Mouse (Mus musculus): ENCODE data around the gene Sipa1l1.

The Sipa1l1 gene

DNA sequence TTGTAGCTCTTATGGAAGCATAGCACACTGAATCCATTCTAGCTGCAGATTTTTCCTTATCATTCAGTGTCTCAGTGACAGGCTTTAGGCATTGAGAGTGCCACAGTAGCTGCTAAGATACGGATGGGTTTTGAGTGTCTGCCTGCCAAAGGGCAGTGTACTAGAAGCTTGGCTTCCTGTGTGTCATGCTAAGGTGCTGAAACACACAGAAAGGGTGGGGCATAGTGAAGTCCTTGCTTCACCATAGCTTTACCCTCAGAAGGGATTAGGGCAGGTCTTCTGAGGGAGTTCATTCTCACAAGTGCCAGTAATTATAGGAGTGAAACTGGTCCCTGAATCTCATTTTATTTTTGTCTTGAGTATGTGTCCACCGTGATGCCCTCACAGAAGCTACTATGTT lies 82.2 kb downstream of the Sipa1l1 start:
- no peak for DNase-seq

DNA sequence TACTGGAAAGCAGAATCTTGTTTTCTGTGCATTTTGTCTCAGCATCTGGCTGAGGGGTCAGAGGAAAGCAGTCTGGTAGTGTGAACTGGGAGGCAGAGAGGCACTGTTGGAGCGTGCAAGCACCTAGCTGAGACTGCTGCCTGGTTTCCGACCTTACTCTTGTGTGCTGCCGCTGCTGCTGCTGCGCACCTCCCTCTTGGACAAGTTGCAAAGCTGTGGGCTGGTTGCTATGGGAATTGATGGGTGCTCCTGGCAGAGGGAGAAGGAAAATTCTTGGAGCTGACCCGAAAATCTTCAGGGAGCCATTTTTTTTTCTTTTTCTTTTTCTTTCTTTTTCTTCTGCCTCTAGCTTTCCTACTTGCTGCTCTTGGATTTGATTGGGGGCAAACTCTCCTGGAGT lies 85.0 kb downstream of the Sipa1l1 start:
- no peak for DNase-seq

DNA sequence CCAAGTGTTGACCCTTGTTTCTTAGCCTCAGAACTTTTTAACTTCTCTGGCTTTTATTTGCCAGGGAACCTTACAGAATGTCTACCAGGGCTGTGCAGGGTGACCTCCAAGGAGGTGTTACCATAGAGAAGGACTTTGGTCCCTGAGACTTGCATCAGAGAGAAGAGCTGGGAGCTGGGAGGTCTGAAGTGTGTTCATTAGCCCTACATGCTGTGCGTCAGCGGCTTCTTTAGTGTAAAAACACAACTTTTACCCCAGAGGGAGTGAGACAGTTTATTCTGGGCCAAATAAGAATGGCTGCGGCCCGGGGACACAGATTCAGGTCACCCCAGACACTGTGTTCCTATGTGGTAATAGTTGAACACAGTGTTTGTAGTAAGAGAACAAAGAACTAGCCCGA lies 86.9 kb downstream of the Sipa1l1 start:
- no peak for DNase-seq

DNA sequence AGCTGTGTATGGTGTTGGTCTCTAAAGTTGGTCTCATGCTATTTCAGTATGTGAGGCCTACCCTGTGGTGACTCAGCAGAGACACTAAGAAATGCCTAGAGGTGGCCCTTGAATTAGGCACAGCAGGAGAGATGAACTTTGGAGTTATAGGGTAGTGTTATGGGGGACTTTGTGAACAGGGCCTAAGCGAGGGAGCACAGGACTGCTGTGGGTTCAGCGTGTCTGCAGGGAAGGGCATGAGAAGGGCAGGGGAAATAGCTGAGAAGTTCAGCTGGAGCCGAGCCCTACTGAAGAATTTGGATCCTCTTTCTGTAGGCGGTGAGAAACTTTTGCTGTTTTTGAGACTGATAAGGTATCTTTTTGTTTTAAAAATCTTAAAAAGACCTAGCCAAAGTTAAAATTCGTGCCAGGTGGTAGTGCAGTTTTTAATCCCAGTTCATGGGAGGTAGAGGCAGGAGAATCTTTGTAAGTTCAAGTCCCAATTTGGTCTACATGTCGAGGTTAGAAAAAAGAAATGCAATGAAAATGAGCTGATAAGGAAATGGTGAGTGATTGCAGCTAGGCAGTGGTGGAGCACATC lies 87.9 kb downstream of the Sipa1l1 start:
- no peak for DNase-seq

GRCm38 (mm10) chr12:82257994-82258785 lies 89.1 kb downstream of the Sipa1l1 start:
- DNase-seq, result no peak

- DNase-seq, result no peak
Measured at GRCm38 (mm10) chr12:82263443-82263842, 94.3 kb downstream of the Sipa1l1 start.

GRCm38 (mm10) chr12:82264083-82264851 lies 95.1 kb downstream of the Sipa1l1 start:
- DNase-seq, result no peak

DNA sequence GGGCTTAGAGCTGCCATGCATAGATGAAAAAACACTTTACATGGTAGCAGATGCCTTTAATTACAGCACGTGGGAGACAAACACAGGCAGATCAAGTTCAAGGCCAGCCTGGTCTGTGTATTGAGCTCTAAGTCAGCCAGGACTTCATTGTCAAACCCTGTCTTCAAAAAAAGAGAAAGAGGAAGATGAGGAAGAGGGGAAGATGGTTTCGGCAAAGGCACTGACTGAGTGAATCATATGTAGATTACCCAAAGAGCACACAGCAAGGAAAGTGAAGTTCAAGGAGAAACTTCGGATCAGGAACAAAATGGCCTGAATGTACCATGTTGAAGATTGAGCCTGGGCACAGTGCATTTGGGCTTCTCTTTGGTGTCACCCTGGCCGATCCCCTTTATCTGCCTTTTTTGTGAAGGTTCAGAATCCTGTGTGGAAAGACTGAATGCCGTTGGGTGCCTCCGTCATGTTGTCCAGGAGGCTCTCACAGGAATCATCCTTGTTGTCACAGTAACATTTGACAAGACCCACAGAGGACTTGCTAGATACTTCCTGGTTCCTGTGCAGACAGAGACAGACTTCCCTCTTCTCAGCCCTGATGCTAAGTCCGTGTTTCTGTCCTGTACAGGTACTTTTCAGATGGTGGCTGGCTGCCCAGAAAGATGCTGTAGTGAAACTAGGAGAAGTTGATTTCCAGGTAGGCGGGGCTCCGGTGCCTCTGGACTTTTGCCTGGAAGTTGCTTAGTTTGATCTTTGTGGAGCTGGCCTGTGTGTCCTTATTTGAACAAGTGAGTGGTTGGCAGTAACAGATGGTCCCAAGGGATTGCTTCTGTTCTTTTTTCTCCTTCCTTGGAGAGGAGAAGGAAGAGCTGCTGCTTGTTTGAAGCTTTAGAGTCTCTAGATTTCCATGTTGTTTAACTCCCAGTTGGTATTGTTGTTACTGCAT lies 96.5 kb downstream of the Sipa1l1 start:
- no peak for DNase-seq

DNA sequence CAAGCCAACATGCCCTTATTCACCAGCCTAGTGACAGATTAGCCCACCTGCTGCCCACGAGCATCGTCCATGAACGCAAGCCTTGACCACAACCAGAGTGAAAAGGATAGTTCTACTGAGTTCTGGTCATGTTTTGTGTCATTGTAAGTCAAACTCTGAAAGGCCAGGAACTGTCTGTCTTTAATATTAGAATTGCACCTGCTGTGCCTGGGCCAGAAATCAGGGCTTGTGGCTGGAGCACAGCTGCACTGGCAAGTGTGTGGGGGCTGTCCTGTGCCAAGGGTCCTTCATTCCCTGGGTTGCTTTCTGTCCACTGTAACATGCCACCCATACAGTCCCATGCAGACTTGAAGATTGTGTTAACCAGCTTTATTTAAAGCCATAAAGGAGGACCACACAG lies 102.3 kb downstream of the Sipa1l1 start:
- no peak for DNase-seq

GRCm38 (mm10) chr12:82273503-82273902 lies 104.4 kb downstream of the Sipa1l1 start:
- no peak for DNase-seq

DNA sequence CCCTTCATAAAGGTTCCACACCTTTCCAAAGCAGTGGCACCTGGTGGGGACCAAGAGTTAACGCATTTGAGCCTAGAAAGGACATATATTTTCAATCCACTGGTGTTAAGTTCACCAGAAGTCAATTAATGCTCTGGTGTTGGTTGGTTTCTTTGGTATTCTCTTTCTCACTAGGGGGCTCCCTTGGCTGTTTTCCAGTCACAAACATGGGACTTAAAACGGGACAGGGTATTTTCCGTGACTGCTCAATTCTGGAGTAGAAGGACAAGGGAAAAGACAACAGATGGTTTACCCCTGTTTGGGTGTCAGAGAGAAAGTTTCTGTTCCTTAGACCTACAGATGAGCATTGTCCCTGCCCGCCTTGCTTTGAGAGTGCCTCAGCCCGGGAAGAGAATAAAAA lies 105.5 kb downstream of the Sipa1l1 start:
- DNase-seq, result no peak

DNA sequence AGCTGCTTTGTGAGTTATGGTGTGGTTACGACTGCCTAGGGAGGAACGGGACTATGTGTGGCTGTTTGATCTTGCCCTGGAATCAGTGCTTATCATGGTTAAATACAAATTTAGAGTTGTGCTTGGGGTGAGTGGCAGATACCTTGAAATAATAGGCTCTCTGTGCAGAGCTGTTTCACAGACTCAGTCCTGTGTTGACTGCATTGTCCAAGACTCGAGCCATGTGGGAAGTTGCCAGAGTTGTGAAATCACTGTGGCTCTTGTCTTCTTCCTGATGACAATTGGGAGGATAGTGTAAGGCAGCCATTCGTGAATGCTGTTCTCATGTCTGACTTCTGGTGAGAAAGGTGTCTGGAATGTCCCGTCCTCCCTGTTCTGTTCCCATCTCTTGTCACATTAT lies 106.6 kb downstream of the Sipa1l1 start:
- DNase-seq, result no peak

DNA sequence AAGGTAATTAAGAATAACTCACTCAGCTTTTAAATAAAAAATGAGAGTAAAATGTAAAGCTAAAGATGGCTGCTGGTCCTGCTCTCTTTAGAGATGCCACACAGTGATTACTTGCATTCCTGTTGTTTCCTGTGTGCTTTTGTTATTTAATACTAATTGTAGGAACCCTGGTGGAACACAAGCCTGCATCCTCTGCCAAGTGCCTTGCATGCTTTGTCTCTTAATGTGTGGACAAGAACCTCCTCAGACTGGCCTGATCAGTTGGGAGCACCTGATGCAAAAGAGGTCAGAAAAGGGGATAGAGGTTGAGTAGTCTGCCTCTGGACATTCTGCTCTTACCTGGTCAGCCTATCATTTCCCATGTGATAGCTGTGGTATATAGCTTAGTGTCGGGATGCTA lies 107.5 kb downstream of the Sipa1l1 start:
- no peak for DNase-seq

GRCm38 (mm10) chr12:82284617-82285016 lies 115.5 kb downstream of the Sipa1l1 start:
- DNase-seq, result no peak

- no peak for DNase-seq
Measured at GRCm38 (mm10) chr12:82285018-82285417, 115.9 kb downstream of the Sipa1l1 start.

- DNase-seq, result no peak
Measured at GRCm38 (mm10) chr12:82286068-82286467, 116.9 kb downstream of the Sipa1l1 start.

- no peak for DNase-seq
Measured at GRCm38 (mm10) chr12:82286804-82287203, 117.7 kb downstream of the Sipa1l1 start.

DNA sequence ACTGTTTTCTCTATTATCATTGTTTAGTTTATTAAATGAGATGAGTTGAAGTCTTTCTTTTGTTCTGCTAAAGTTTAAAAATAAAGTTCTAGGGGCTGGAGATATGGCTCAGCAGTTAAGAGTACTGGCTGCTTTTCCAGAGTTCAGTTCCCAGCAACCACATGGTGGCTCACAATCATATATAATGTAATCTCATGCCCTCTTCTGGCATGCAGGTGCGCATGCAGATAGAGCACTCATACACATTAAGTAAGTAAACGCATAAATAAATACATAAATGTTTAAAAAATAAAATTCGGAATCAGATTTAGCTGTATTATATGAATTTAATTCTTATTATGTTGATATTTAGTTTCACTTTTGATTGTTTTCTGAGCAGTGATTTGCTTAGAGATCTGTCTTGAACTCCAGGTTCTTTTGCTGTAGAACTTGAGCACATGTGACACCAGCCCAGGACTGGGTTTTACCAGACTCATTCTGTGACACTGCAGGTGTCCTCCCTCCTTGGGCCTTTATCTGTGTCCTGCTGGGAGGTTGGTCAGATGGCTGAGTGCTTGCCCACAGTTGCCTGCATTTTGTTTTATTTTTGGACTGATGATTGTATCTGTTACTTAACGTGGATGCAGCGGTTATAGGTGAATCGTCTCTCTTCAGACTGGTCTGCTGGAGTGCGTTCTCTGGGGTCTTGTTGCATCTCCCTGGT lies 124.6 kb downstream of the Sipa1l1 start:
- DNase-seq, result no peak

- DNase-seq, result no peak
Measured at GRCm38 (mm10) chr12:82294906-82295887, 126.1 kb downstream of the Sipa1l1 start.

DNA sequence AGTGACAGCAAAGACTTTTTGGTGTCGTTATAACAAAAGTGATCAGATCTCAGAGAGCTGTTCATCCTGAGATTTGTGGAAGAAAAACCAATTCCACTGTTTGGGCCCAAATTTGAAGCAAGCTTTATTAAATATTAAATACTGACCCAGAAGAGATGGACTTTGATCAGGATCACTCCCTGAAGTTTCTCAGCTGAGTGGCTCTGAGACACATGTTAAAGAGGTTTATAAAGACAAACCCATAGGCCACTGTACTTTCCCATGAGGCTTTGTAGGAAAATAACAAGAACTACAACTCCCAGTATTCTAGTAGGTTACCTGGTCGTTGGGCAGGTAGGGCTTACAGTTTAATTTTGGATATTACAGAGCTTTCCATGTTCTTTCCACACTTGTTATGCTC lies 127.2 kb downstream of the Sipa1l1 start:
- DNase-seq, result no peak

DNA sequence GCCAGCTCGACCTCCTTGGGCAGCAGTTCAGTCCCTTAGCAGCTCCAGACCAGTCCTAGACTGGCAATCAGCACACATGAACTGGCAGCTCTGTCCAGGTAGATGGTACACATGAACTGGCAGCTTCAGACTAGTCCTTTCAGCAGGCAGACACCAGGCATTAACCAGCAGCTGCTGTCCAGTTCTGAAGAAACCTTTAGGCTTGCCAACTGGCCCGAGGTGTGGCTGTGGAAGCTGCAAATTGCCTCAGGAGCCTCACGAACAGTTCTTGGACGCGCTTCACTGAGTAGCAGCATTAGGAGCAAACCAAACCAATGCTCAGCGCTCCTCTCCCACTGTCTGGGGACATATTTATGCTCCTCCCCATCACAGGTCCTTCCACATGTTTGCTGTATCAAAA lies 128.1 kb downstream of the Sipa1l1 start:
- DNase-seq, result no peak
